Mouse (Mus musculus) lung, embryonic 15.5 days (tissue): ENCODE data around the gene Ehbp1. TPM values are rescaled to one million over a fixed set of nuclear protein-coding genes. Genes with fewer than 3 reads are reported as not detected.

Source experiments
- ATAC-seq: fragments of 200-750 bp; cut with Nextera tagmentation; 2 replicates; pipeline ENCODE4 v1.8.0; 2017; ENCODE audit warnings: moderate number of reproducible peaks, borderline replicate concordance; ENCODE audit not compliant: low FRiP score, low TSS enrichment; ENCODE audit errors: extremely low read depth
- H3K27ac ChIP-seq: fragments of 300-500 bp; sonication (generic); 2 replicates; pipeline ENCODE4 v1.5.1; 2015; ENCODE audit warnings: moderate library complexity, mild to moderate bottlenecking, inconsistent platforms
- H3K27me3 ChIP-seq: fragments of 300-500 bp; sonication (generic); 2 replicates; pipeline ENCODE4 v1.6.1; 2015; ENCODE audit warnings: inconsistent platforms
- H3K36me3 ChIP-seq: fragments of 300-500 bp; sonication (generic); 2 replicates; pipeline ENCODE4 v1.6.1; 2015; ENCODE audit warnings: inconsistent platforms
- H3K4me1 ChIP-seq: fragments of 300-500 bp; sonication (generic); 2 replicates; pipeline ENCODE4 v1.6.1; 2015; ENCODE audit warnings: inconsistent platforms
- H3K4me2 ChIP-seq: fragments of 300-500 bp; sonication (generic); 2 replicates; pipeline ENCODE4 v1.6.1; 2015; ENCODE audit warnings: inconsistent platforms, mild to moderate bottlenecking, moderate library complexity
- H3K4me3 ChIP-seq: fragments of 300-500 bp; sonication (generic); 2 replicates; pipeline ENCODE4 v1.5.1; 2015; ENCODE audit warnings: mild to moderate bottlenecking, inconsistent platforms
- H3K9ac ChIP-seq: fragments of 300-500 bp; sonication (generic); 2 replicates; pipeline ENCODE4 v1.6.1; 2015; ENCODE audit warnings: inconsistent platforms
- H3K9me3 ChIP-seq: fragments of 300-500 bp; sonication (generic); 2 replicates; pipeline ENCODE4 v1.6.1; 2016; ENCODE audit warnings: inconsistent platforms
- whole genome bisulfite sequencing: fragments of 180-500 bp; shearing (Covaris S2); methylation state at CpG from one replicate; pipeline ENCODE4 v1.1.7; 2015; 5-methylcytosine and 5-hydroxymethylcytosine counted together
- polyA plus RNA-seq: library from polyadenylated mRNA; unstranded; fragments of >200 nt; fragmentation: Nextera tagmentation; extraction: Ambion mirVana; gene quantifications from 2 replicates; pipeline ENCODE4 v1.2.1, GENCODE M21; 2015

Gene Ehbp1
- polyA plus RNA-seq, 1 experiment from 2014 or later: 11.2 TPM

GRCm38 (mm10) chr11:22225619-22226018 is 116.5 kb downstream of the Ehbp1 start:
- no peaks in the 10 kb centered on the region for H3K27me3 ChIP-seq
- no peak for ATAC-seq
- 0 out of 2 replicates have a peak, but pooled peaks cover under 1% of the 10 kb centered on the region for H3K4me1 ChIP-seq
- H3K9me3 ChIP-seq: no peaks in the 10 kb centered on the region
- H3K27ac ChIP-seq: no peak overlapping the region
- WGBS: 45% methylated on average over 2 of the region's 2 CpGs
- H3K36me3 ChIP-seq: no peaks in the 10 kb centered on the region
- H3K4me2 ChIP-seq: no peak overlapping the region
- H3K9ac ChIP-seq: no peak overlapping the region
- H3K4me3 ChIP-seq: no peak overlapping the region

GRCm38 (mm10) chr11:22218222-22218621 is 123.9 kb downstream of the Ehbp1 start:
- Histone ChIP-seq H3K36me3 (no peaks in the 10 kb centered on the region), H3K9me3 (no peaks in the 10 kb centered on the region), H3K4me1 (no peaks in the 10 kb centered on the region), H3K27ac (no peak overlapping the region), H3K4me3 (no peak overlapping the region), H3K4me2 (no peak overlapping the region), H3K27me3 (no peaks in the 10 kb centered on the region), H3K9ac (no peak overlapping the region)
- ATAC-seq: no peak
- 75% methylated on average over 2 of the region's 2 CpGs for WGBS

- H3K4me3 ChIP-seq: no peak overlapping the region
- H3K9me3 ChIP-seq: no peaks in the 10 kb centered on the region
- no peaks in the 10 kb centered on the region for H3K4me1 ChIP-seq
- H3K9ac ChIP-seq: no peak overlapping the region
- H3K4me2 ChIP-seq: no peak overlapping the region
- ATAC-seq: no peak
- no peaks in the 10 kb centered on the region for H3K36me3 ChIP-seq
- no peak overlapping the region for H3K27ac ChIP-seq
- WGBS: 84% methylated on average over 7 of the region's 7 CpGs
- H3K27me3 ChIP-seq: no peaks in the 10 kb centered on the region
These were observed 125.2 kb downstream of the Ehbp1 start for GRCm38 (mm10) chr11:22216941-22217340.

GRCm38 (mm10) chr11:22206611-22207010 is 135.5 kb downstream of the Ehbp1 start:
- Histone ChIP-seq H3K4me2 (no peak overlapping the region), H3K9ac (no peak overlapping the region), H3K27me3 (no peaks in the 10 kb centered on the region), H3K4me3 (no peak overlapping the region), H3K4me1 (no peaks in the 10 kb centered on the region), H3K9me3 (no peaks in the 10 kb centered on the region), H3K27ac (no peak overlapping the region), H3K36me3 (no peaks in the 10 kb centered on the region)
- no peak for ATAC-seq
- WGBS: 48% methylated on average over 1 of the region's 1 CpGs

GRCm38 (mm10) chr11:22206191-22206590 is 135.9 kb downstream of the Ehbp1 start:
- no peaks in the 10 kb centered on the region for H3K27me3 ChIP-seq
- 83% methylated on average over 2 of the region's 2 CpGs for WGBS

GRCm38 (mm10) chr11:22203413-22203812 is 138.7 kb downstream of the Ehbp1 start:
- Histone ChIP-seq H3K36me3 (no peaks in the 10 kb centered on the region), H3K27ac (no peak overlapping the region), H3K4me1 (peaks cover 5% of the 10 kb centered on the region; the same call in 1 of the 2 replicates), H3K27me3 (no peaks in the 10 kb centered on the region), H3K4me2 (no peak overlapping the region), H3K9ac (no peak overlapping the region), H3K4me3 (no peak overlapping the region), H3K9me3 (no peaks in the 10 kb centered on the region)
- no peak for ATAC-seq
- 84% methylated on average over 5 of the region's 5 CpGs for WGBS

More at GRCm38 (mm10) chr11:22206191-22206590, 135.9 kb downstream of the Ehbp1 start:
- Histone ChIP-seq H3K36me3 (no peaks in the 10 kb centered on the region), H3K9ac (no peak overlapping the region), H3K27ac (no peak overlapping the region), H3K4me2 (no peak overlapping the region), H3K4me3 (no peak overlapping the region), H3K4me1 (no peaks in the 10 kb centered on the region), H3K9me3 (no peaks in the 10 kb centered on the region)
- ATAC-seq: no peak

GRCm38 (mm10) chr11:22201125-22201524 is 141.0 kb downstream of the Ehbp1 start:
- H3K27ac ChIP-seq: no peak overlapping the region
- H3K36me3 ChIP-seq: no peaks in the 10 kb centered on the region
- H3K4me1 ChIP-seq: peaks cover 5% of the 10 kb centered on the region; the same call in 1 of the 2 replicates
- no peaks in the 10 kb centered on the region for H3K27me3 ChIP-seq
- H3K9ac ChIP-seq: no peak overlapping the region
- H3K4me3 ChIP-seq: no peak overlapping the region
- H3K4me2 ChIP-seq: no peak overlapping the region
- 86% methylated on average over 8 of the region's 8 CpGs for WGBS
- no peaks in the 10 kb centered on the region for H3K9me3 ChIP-seq
- no peak for ATAC-seq

- no peak for ATAC-seq
- Histone ChIP-seq H3K27me3 (no peaks in the 10 kb centered on the region), H3K4me3 (no peak overlapping the region), H3K36me3 (no peaks in the 10 kb centered on the region), H3K27ac (no peak overlapping the region), H3K4me2 (no peak overlapping the region), H3K9me3 (no peaks in the 10 kb centered on the region), H3K4me1 (peaks cover 5% of the 10 kb centered on the region; the same call in 1 of the 2 replicates), H3K9ac (no peak overlapping the region)
- 71% methylated on average over 3 of the region's 3 CpGs for WGBS
These were observed 142.2 kb downstream of the Ehbp1 start for GRCm38 (mm10) chr11:22199881-22200280.

- ATAC-seq: no peak
- no peak overlapping the region for H3K9ac ChIP-seq
These were observed 143.7 kb downstream of the Ehbp1 start for GRCm38 (mm10) chr11:22198406-22198805.

GRCm38 (mm10) chr11:22197935-22198334 is 144.2 kb downstream of the Ehbp1 start:
- Histone ChIP-seq H3K4me3 (no peak overlapping the region), H3K9me3 (no peaks in the 10 kb centered on the region), H3K27me3 (no peaks in the 10 kb centered on the region), H3K36me3 (no peaks in the 10 kb centered on the region), H3K9ac (no peak overlapping the region), H3K4me2 (no peak overlapping the region), H3K27ac (no peak overlapping the region), H3K4me1 (peaks cover 5% of the 10 kb centered on the region; the same call in 1 of the 2 replicates)
- no peak for ATAC-seq
- WGBS: 57% methylated on average over 6 of the region's 6 CpGs

More at GRCm38 (mm10) chr11:22198406-22198805, 143.7 kb downstream of the Ehbp1 start:
- Histone ChIP-seq H3K36me3 (no peaks in the 10 kb centered on the region), H3K4me2 (no peak overlapping the region), H3K9me3 (no peaks in the 10 kb centered on the region), H3K4me1 (peaks cover 5% of the 10 kb centered on the region; the same call in 1 of the 2 replicates), H3K27ac (no peak overlapping the region), H3K27me3 (no peaks in the 10 kb centered on the region), H3K4me3 (no peak overlapping the region)
- WGBS: 28% methylated on average over 6 of the region's 6 CpGs

GRCm38 (mm10) chr11:22196776-22197175 is 145.3 kb downstream of the Ehbp1 start:
- peaks cover 5% of the 10 kb centered on the region; the same call in 1 of the 2 replicates for H3K4me1 ChIP-seq
- H3K4me3 ChIP-seq: no peak overlapping the region
- WGBS: 68% methylated on average over 4 of the region's 4 CpGs
- no peak for ATAC-seq
- no peaks in the 10 kb centered on the region for H3K9me3 ChIP-seq
- no peak overlapping the region for H3K4me2 ChIP-seq
- H3K27ac ChIP-seq: no peak overlapping the region
- no peaks in the 10 kb centered on the region for H3K36me3 ChIP-seq
- no peaks in the 10 kb centered on the region for H3K27me3 ChIP-seq
- no peak overlapping the region for H3K9ac ChIP-seq

GRCm38 (mm10) chr11:22194607-22195006 is 147.5 kb downstream of the Ehbp1 start:
- H3K27me3 ChIP-seq: no peaks in the 10 kb centered on the region
- no peak overlapping the region for H3K4me2 ChIP-seq
- H3K36me3 ChIP-seq: no peaks in the 10 kb centered on the region
- H3K9me3 ChIP-seq: no peaks in the 10 kb centered on the region
- no peak overlapping the region for H3K4me3 ChIP-seq
- H3K9ac ChIP-seq: no peak overlapping the region
- 62% methylated on average over 3 of the region's 3 CpGs for WGBS
- peaks cover 5% of the 10 kb centered on the region; the same call in 1 of the 2 replicates for H3K4me1 ChIP-seq
- H3K27ac ChIP-seq: no peak overlapping the region
- no peak for ATAC-seq

- Histone ChIP-seq H3K4me3 (no peak overlapping the region), H3K4me1 (no peaks in the 10 kb centered on the region), H3K9me3 (no peaks in the 10 kb centered on the region), H3K36me3 (no peaks in the 10 kb centered on the region), H3K9ac (no peak overlapping the region), H3K27ac (no peak overlapping the region), H3K4me2 (no peak overlapping the region), H3K27me3 (no peaks in the 10 kb centered on the region)
- WGBS: 51% methylated on average over 3 of the region's 3 CpGs
- no peak for ATAC-seq
These were observed 151.5 kb downstream of the Ehbp1 start for GRCm38 (mm10) chr11:22190576-22190975.
